Mouse (Mus musculus) erythroblast, embryonic 14.5 days (primary cell): ENCODE data around the gene Ccdc73.

Experiments used
- GATA1 ChIP-seq: IDR thresholded peaks from 2 replicates; pipeline ENCODE4 v1.6.1; 2012; ENCODE audit warnings: low read length, inconsistent platforms, mixed read lengths
- TAL1 ChIP-seq: IDR thresholded peaks from 3 replicates; pipeline ENCODE4 v1.6.1; 2012; ENCODE audit warnings: low read length, inconsistent platforms, mixed read lengths

DNA sequence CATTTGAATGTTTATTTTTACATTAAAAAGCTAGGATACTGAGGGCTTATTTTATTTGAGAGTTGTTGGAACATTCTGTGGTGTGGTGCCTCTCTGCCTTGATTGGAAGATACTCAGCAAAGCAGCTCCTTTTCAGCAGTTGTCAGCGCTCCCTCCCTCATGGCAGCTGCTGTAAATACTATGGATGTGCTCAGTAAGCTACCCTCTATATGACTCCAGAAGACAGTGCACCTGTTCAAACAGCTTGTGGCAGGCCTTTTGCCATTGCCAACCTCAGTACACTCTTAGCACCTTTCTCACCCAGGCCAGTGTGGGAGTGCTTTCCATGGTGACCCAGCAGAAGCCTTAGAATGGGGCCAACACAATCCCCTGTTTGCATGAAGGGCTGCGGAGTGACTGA is 32.4 kb downstream of the Ccdc73 start:
- TF ChIP-seq GATA1 (no peak), TAL1 (no peak)
